In genomic region chr12:103131419-103131818, GRCm38 (mm10) we compare ENCODE assay signal across 19 mouse cellular contexts.
A peak's percentile ranks its signal among the peaks of the same experiment; 100 is the strongest.
DNase-seq lines count a peak whose midpoint lies in the region; ATAC-seq lines count a peak whose summit lies in the region.
"Had no signal": no experiment of that assay in that cellular context is flagged by ENCODE, and none has a peak within 500 bp of the region (broad histone marks: within the 10 kb centered on the region; RNA-seq: fewer than 3 reads in every experiment).

No protein-coding gene starts in this region.

- H3K4me2 ChIP-seq in embryonic facial prominence, embryonic 12.5 days (replicated peaks), result no peak overlapping the region
- no peak overlapping the region for H3K4me2 ChIP-seq in kidney, embryonic 16.5 days (replicated peaks; ENCODE audit: low read depth, low read length)
- no peak overlapping the region for H3K4me2 ChIP-seq in kidney, embryonic 14.5 days (replicated peaks; ENCODE audit: low read depth, low read length)
- H3K4me2 ChIP-seq in embryonic facial prominence, embryonic 14.5 days (ENCODE audit: low read depth, low read length), result no peak overlapping the region
- H3K4me2 ChIP-seq: forebrain, embryonic 13.5 days; forebrain, embryonic 15.5 days had no signal

- no peak overlapping the region for H3K9ac ChIP-seq in embryonic facial prominence, embryonic 12.5 days
- H3K9ac ChIP-seq in kidney, embryonic 16.5 days (replicated peaks; ENCODE audit: low read length), result no peak overlapping the region
- no peak overlapping the region; the same call in 1 of the 2 replicates for H3K9ac ChIP-seq in kidney, embryonic 14.5 days (ENCODE audit: low read depth, low read length)
- no peak overlapping the region for H3K9ac ChIP-seq in embryonic facial prominence, embryonic 14.5 days (ENCODE audit: low read depth, low read length)
- H3K9ac ChIP-seq: forebrain, embryonic 13.5 days; forebrain, embryonic 15.5 days; forebrain, postnatal 0 days had no signal

- no peak for ATAC-seq in embryonic facial prominence, embryonic 12.5 days (ENCODE audit: insufficient number of reproducible peaks, insufficient read depth, low FRiP score, low TSS enrichment)
- ATAC-seq in kidney, embryonic 16.5 days (ENCODE audit: low FRiP score, low TSS enrichment), result 0 out of 2 replicates have a peak, but pooled peaks have one; percentile 35
- no peak for ATAC-seq in kidney, embryonic 14.5 days (ENCODE audit: low FRiP score, low TSS enrichment)
- ATAC-seq in embryonic facial prominence, embryonic 14.5 days (ENCODE audit: low read depth), result 0 out of 2 replicates have a peak, but pooled peaks have one; percentile 65
- ATAC-seq: forebrain, embryonic 13.5 days; forebrain, embryonic 15.5 days; forebrain, postnatal 0 days had no signal

- no peaks in the 10 kb centered on the region for H3K4me1 ChIP-seq in embryonic facial prominence, embryonic 12.5 days
- H3K4me1 ChIP-seq in embryonic facial prominence, embryonic 10.5 days, result no peaks in the 10 kb centered on the region
- H3K4me1 ChIP-seq in kidney, embryonic 16.5 days (ENCODE audit: insufficient read depth, low read length), result no peaks in the 10 kb centered on the region
- H3K4me1 ChIP-seq in kidney, embryonic 14.5 days (ENCODE audit: control insufficient read depth, insufficient read depth, low read length), result no peaks in the 10 kb centered on the region
- H3K4me1 ChIP-seq in embryonic facial prominence, embryonic 14.5 days (ENCODE audit: control insufficient read depth, insufficient read depth, low read length), result no peaks in the 10 kb centered on the region
- H3K4me1 ChIP-seq: forebrain, embryonic 13.5 days; forebrain, embryonic 15.5 days had no signal

- no peak for DNase-seq in embryonic facial prominence, embryonic 10.5 days (ENCODE audit: low spot score)
- DNase-seq in kidney, postnatal 25 days, result no peak
- peak; percentile 12 to 40 for DNase-seq in kidney, postnatal 4 days
- DNase-seq in embryonic facial prominence, embryonic 14.5 days (ENCODE audit: low spot score), result peak; percentile 55
- no peak for DNase-seq in cerebellum, postnatal 10 days
- DNase-seq: adrenal gland, adult 2 months; adrenal gland, postnatal 10 days; adrenal gland, postnatal 25 days; cerebellum, adult 11 months; cerebellum, adult 18-20 months; cerebellum, adult 8-10 months; cerebellum, adult 9-11 months; cerebellum, postnatal 25 days; forebrain, postnatal 0 days had no signal

- 64% methylated on average over 6 of the region's 6 CpGs for WGBS in embryonic facial prominence, embryonic 12.5 days
- WGBS in embryonic facial prominence, embryonic 10.5 days, result 74% methylated on average over 6 of the region's 6 CpGs
- WGBS in kidney, embryonic 16.5 days, result 30% methylated on average over 6 of the region's 6 CpGs
- WGBS in kidney, embryonic 14.5 days, result 43% methylated on average over 6 of the region's 6 CpGs
- WGBS in embryonic facial prominence, embryonic 14.5 days, result 49% methylated on average over 6 of the region's 6 CpGs

- H3K36me3 ChIP-seq in embryonic facial prominence, embryonic 12.5 days, result no peaks in the 10 kb centered on the region
- no peaks in the 10 kb centered on the region for H3K36me3 ChIP-seq in embryonic facial prominence, embryonic 10.5 days (replicated peaks)
- no peaks in the 10 kb centered on the region for H3K36me3 ChIP-seq in kidney, embryonic 16.5 days (ENCODE audit: insufficient read depth, low read length)
- no peaks in the 10 kb centered on the region for H3K36me3 ChIP-seq in kidney, embryonic 14.5 days (ENCODE audit: control insufficient read depth, insufficient read depth, low read length)
- H3K36me3 ChIP-seq in embryonic facial prominence, embryonic 14.5 days (ENCODE audit: control insufficient read depth, insufficient read depth, low read length), result no peaks in the 10 kb centered on the region

- H3K4me3 ChIP-seq in embryonic facial prominence, embryonic 12.5 days, result no peak overlapping the region
- H3K4me3 ChIP-seq in embryonic facial prominence, embryonic 10.5 days, result no peak overlapping the region
- no peak overlapping the region for H3K4me3 ChIP-seq in kidney, embryonic 16.5 days (ENCODE audit: low read length)
- H3K4me3 ChIP-seq in kidney, embryonic 14.5 days (ENCODE audit: low read length), result no peak overlapping the region
- no peak overlapping the region for H3K4me3 ChIP-seq in embryonic facial prominence, embryonic 14.5 days (ENCODE audit: low read depth, low read length)
- H3K4me3 ChIP-seq: forebrain, embryonic 13.5 days; forebrain, embryonic 15.5 days had no signal

- no peaks in the 10 kb centered on the region for H3K9me3 ChIP-seq in embryonic facial prominence, embryonic 12.5 days
- H3K9me3 ChIP-seq in embryonic facial prominence, embryonic 10.5 days, result no peaks in the 10 kb centered on the region
- H3K9me3 ChIP-seq in kidney, embryonic 16.5 days (ENCODE audit: low read length), result no peaks in the 10 kb centered on the region
- no peaks in the 10 kb centered on the region for H3K9me3 ChIP-seq in kidney, embryonic 14.5 days (ENCODE audit: control insufficient read depth, low read length)
- no peaks in the 10 kb centered on the region for H3K9me3 ChIP-seq in embryonic facial prominence, embryonic 14.5 days (ENCODE audit: control insufficient read depth, low read length)
- H3K9me3 ChIP-seq: forebrain, embryonic 13.5 days; forebrain, embryonic 15.5 days had no signal

- 0 out of 2 replicates have a peak overlapping the region, but pooled peaks have one; percentile 3 for H3K27ac ChIP-seq in embryonic facial prominence, embryonic 12.5 days
- no peak overlapping the region for H3K27ac ChIP-seq in embryonic facial prominence, embryonic 10.5 days (replicated peaks)
- H3K27ac ChIP-seq in kidney, embryonic 16.5 days (ENCODE audit: low read length), result no peak overlapping the region
- H3K27ac ChIP-seq in kidney, embryonic 14.5 days (ENCODE audit: low read depth, low read length), result no peak overlapping the region
- H3K27ac ChIP-seq in embryonic facial prominence, embryonic 14.5 days (replicated peaks; ENCODE audit: low read depth, low read length), result no peak overlapping the region
- H3K27ac ChIP-seq: forebrain, embryonic 13.5 days; forebrain, embryonic 15.5 days had no signal

- no peaks in the 10 kb centered on the region for H3K27me3 ChIP-seq in embryonic facial prominence, embryonic 12.5 days
- no peaks in the 10 kb centered on the region for H3K27me3 ChIP-seq in embryonic facial prominence, embryonic 10.5 days (replicated peaks; ENCODE audit: low read depth, poor library complexity, severe bottlenecking)
- no peaks in the 10 kb centered on the region for H3K27me3 ChIP-seq in kidney, embryonic 16.5 days (ENCODE audit: insufficient read depth, low read length)
- H3K27me3 ChIP-seq in kidney, embryonic 14.5 days (ENCODE audit: control insufficient read depth, insufficient read depth, low read length), result no peaks in the 10 kb centered on the region
- H3K27me3 ChIP-seq in embryonic facial prominence, embryonic 14.5 days (replicated peaks; ENCODE audit: control insufficient read depth, insufficient read depth, low read length), result no peaks in the 10 kb centered on the region
- H3K27me3 ChIP-seq: forebrain, embryonic 13.5 days; forebrain, embryonic 15.5 days had no signal

Comparison
In these comparisons a context has a peak if more than half of its experiments do, and no peak if none do; other contexts are left out.
1. ATAC-seq: peak in kidney, embryonic 16.5 days (single experiment) and embryonic facial prominence, embryonic 14.5 days (single experiment); none in embryonic facial prominence, embryonic 12.5 days (single experiment) and kidney, embryonic 14.5 days (single experiment).
2. DNase-seq: peak in kidney, postnatal 4 days (2 of 2) and embryonic facial prominence, embryonic 14.5 days (single experiment); none in embryonic facial prominence, embryonic 10.5 days (single experiment), kidney, postnatal 25 days (0 of 2) and cerebellum, postnatal 10 days (0 of 2).